Mouse (Mus musculus) intestine, embryonic 16.5 days (tissue): ENCODE measurements around the gene Cfap299. TPM values are rescaled to one million over a fixed set of nuclear protein-coding genes. Genes with fewer than 3 reads are reported as not detected.
"Not testable (repeated sequence)": the region's sequence is repeated elsewhere in the genome, so short reads cannot be mapped to it uniquely, and the experiment has no call there.

ENCODE experiments used
- ATAC-seq: fragments of 200-750 bp; cut with Nextera tagmentation; 2 replicates; pipeline ENCODE4 v1.8.0; 2017; ENCODE audit warnings: moderate TSS enrichment, moderate library complexity
- H3K27ac ChIP-seq: fragments of 300-500 bp; sonication (generic); 2 replicates; pipeline ENCODE4 v1.5.1; 2014; ENCODE audit warnings: mild to moderate bottlenecking, low read length
- H3K27me3 ChIP-seq: fragments of 300-500 bp; sonication (generic); replicated peaks from 2 replicates; pipeline ENCODE4 v1.6.1; 2014; ENCODE audit warnings: low read length, control low read depth, mixed read lengths; ENCODE audit not compliant: control insufficient read depth, insufficient read depth
- H3K36me3 ChIP-seq: fragments of 300-500 bp; sonication (generic); 2 replicates; pipeline ENCODE4 v1.6.1; 2014; ENCODE audit warnings: low read length, control low read depth; ENCODE audit not compliant: control insufficient read depth, insufficient read depth
- H3K4me1 ChIP-seq: fragments of 300-500 bp; sonication (generic); 2 replicates; pipeline ENCODE4 v1.6.1; 2014; ENCODE audit warnings: low read length, control low read depth, mixed read lengths; ENCODE audit not compliant: control insufficient read depth, insufficient read depth
- H3K4me2 ChIP-seq: fragments of 300-500 bp; sonication (generic); 2 replicates; pipeline ENCODE4 v1.6.1; 2014; ENCODE audit warnings: low read depth, low read length, control low read depth
- H3K4me3 ChIP-seq: fragments of 300-500 bp; sonication (generic); 2 replicates; pipeline ENCODE4 v1.5.1; 2014; ENCODE audit warnings: mild to moderate bottlenecking, low read length
- H3K9ac ChIP-seq: fragments of 300-500 bp; sonication (generic); 2 replicates; pipeline ENCODE4 v1.6.1; 2014; ENCODE audit warnings: low read depth, low read length
- H3K9me3 ChIP-seq: fragments of 300-500 bp; sonication (generic); 2 replicates; pipeline ENCODE4 v1.6.1; 2016; ENCODE audit warnings: low read length, control low read depth; ENCODE audit not compliant: control insufficient read depth
- WGBS: fragments of 180-500 bp; shearing (Covaris S2); extraction: QIAGEN DNeasy Blood & Tissue Kit; methylation state at CpG from one replicate; pipeline ENCODE4 v1.1.7; 2014; 5-methylcytosine and 5-hydroxymethylcytosine counted together
- polyA plus RNA-seq: library from polyadenylated mRNA; unstranded; fragments of >200 nt; fragmentation: Nextera tagmentation; extraction: Ambion mirVana; gene quantifications from 2 replicates; pipeline ENCODE4 v1.2.1, GENCODE M21; 2015

The Cfap299 gene
- polyA plus RNA-seq, 1 experiment from 2014 or later = 0.49 TPM

DNA sequence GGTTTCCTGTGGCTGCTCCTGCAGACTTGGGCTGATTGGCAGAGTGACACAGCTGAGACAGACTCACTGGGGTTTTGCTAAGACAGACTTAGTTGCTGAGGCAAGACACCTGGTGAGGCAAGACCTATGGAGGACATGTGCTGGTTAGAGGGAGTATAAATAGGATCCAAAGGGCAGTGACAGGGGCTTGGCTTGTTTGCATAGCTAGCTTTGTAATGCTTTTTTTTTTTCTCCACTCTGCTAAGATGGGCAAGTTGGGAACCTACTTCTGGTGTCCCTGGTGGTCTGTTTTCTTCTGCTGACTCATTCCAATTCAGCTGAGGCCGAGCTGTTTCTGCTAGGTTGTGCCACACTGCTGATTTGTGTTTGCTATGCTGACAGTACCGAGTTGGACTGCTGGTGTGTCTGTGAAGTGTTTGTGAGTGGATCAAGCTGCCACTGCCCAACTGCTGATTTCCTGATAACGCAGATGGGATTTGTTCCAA lies 240.0 kb downstream of the Cfap299 start:
- WGBS = 27% methylated on average over 3 of the region's 3 CpGs

DNA sequence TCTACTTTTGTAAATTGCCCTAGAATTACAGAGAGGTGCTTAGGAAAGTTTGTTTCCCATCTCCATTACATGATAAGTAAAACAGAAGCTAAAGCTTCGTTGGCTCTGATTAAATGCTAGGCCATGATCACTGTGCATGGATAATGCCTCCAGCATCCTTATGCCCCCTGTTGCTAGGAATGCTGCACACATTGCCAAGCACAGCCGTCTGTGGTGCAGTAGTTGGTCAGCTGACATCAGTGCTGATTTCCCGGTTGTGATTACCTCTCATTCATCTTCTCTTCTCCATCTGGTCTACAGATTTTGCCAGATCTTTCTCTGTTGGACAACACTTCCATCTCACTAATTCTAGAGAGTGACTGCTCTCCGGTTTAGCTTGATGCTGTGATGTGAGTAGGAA lies 243.3 kb downstream of the Cfap299 start:
- no peak overlapping the region for H3K4me2 ChIP-seq
- 65% methylated on average over 4 of the region's 4 CpGs for WGBS

More for the DNA sequence above, 240.0 kb downstream of the Cfap299 start:
- peak overlapping the region; percentile 37; the same call in 1 of the 2 replicates for H3K27ac ChIP-seq
- peaks cover 10% of the 10 kb centered on the region for H3K4me1 ChIP-seq
- H3K4me3 ChIP-seq = no peak overlapping the region
- 0 out of 2 replicates have a peak overlapping the region, but pooled peaks have one; percentile 2 for H3K4me2 ChIP-seq
- H3K27me3 ChIP-seq = no peaks in the 10 kb centered on the region
- ATAC-seq = peak; percentile 98
- no peak overlapping the region for H3K9ac ChIP-seq
- H3K36me3 ChIP-seq = no peaks in the 10 kb centered on the region
- H3K9me3 ChIP-seq = no peaks in the 10 kb centered on the region

DNA sequence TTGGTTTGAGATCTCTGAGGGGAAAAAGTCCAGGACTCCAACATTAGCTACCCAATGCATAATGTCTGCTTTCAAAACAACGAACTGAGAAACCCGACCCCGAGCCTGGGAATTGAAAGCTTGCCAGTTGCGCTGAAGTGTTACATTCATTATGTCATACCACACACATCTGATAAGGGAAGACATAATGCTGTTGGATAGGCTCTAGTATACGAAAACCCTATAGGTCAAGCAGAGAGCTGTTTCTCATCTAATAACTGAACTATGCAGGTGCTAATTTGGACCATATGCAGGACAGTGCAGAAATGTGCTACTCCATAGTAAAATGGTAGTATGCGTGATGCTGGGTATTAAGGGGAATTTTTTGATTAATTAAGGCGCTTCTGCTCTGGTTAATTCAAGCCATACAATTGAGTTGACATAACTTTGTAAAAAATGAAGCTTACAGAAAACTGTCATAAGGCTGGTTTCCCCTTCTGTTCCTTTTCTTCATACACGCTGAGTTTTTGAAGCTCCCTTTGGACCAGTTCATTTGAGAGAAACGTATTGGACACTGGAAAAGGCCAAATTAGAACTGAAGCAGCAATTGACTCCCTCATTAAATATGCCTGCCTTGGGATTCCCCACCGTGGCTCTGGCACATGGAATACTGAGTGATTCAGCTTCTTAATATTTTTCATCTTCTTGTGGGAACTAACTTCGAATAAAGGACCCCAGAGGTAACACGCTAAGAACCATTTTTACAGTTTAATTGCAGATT lies 245.8 kb downstream of the Cfap299 start:
- Histone ChIP-seq H3K9ac (no peak overlapping the region), H3K36me3 (no peaks in the 10 kb centered on the region), H3K4me1 (no peaks in the 10 kb centered on the region), H3K9me3 (no peaks in the 10 kb centered on the region), H3K4me3 (no peak overlapping the region), H3K4me2 (no peak overlapping the region), H3K27me3 (no peaks in the 10 kb centered on the region), H3K27ac (no peak overlapping the region)
- 57% methylated on average over 12 of the region's 12 CpGs for WGBS
- ATAC-seq = no peak

More for the DNA sequence above, 243.3 kb downstream of the Cfap299 start:
- H3K27ac ChIP-seq = no peak overlapping the region
- peaks cover 10% of the 10 kb centered on the region for H3K4me1 ChIP-seq
- no peak overlapping the region for H3K4me3 ChIP-seq
- H3K36me3 ChIP-seq = no peaks in the 10 kb centered on the region
- no peak for ATAC-seq
- H3K9ac ChIP-seq = no peak overlapping the region
- no peaks in the 10 kb centered on the region for H3K9me3 ChIP-seq
- H3K27me3 ChIP-seq = no peaks in the 10 kb centered on the region

DNA sequence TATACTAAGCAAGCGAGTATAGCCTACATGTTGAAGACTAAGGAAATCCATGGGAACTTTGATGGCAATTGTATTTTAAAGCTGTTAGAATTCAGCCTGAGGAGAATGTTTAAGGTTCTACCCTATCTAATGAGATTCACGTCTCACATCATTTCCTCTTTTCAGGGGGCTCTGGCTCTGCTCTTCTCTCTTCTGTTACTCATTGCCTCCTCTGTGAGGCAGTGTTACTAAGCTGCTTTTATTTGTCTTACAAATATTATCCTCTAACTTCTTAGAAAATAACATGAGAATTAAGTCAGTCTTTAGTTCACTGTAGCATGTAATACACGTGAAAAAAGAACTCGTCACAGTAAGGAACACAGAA lies 246.3 kb downstream of the Cfap299 start:
- H3K9me3 ChIP-seq = no peaks in the 10 kb centered on the region
- no peaks in the 10 kb centered on the region for H3K36me3 ChIP-seq
- H3K9ac ChIP-seq = no peak overlapping the region
- H3K27ac ChIP-seq = no peak overlapping the region
- H3K27me3 ChIP-seq = no peaks in the 10 kb centered on the region
- no peaks in the 10 kb centered on the region for H3K4me1 ChIP-seq
- 68% methylated on average over 4 of the region's 4 CpGs for WGBS
- H3K4me2 ChIP-seq = no peak overlapping the region
- no peak overlapping the region for H3K4me3 ChIP-seq
- ATAC-seq = no peak

DNA sequence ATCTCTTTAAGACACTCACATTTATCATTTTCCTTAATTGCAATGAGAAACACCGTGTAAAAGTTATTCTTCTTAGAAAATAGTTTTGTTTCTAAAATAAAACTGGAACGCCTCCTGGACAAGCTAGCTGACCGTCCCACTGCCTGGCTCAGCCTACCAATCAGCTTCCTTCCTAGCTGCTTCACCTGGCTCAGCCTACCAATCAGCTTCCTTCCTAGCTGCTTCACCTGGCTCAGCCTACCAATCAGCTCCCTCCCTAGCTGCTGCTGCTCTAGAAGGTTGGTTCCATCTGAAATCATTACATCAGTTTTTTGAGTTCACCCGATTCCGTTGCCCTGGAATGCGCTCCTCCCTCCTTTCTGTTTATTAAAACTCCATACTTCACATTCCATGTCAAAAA lies 247.4 kb downstream of the Cfap299 start:
- not testable (repeated sequence) for H3K27me3 ChIP-seq, H3K9ac ChIP-seq, H3K4me2 ChIP-seq, H3K4me1 ChIP-seq, ATAC-seq, H3K9me3 ChIP-seq, H3K4me3 ChIP-seq, H3K27ac ChIP-seq, H3K36me3 ChIP-seq
- WGBS = 59% methylated on average over 6 of the region's 6 CpGs

DNA sequence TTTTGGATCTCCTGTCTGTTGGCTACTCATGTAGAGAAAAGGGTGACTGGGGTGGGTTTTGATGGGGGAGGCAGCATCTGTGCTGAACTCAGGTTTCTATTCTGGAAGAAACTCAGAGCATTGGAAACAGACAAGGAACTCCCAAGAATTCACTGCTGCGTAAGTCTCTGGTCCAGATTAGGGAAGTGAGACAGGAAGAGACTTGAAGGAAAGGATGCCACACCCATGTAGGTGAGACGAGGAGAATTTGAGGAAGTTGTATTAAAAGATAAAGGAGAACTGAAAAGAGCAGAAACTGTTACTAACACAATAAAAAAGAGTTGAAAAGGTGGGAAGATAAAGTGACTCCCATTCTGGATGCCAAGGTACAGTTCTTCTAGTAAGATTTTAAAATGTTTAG lies 249.3 kb downstream of the Cfap299 start:
- H3K9me3 ChIP-seq = no peaks in the 10 kb centered on the region
- H3K36me3 ChIP-seq = no peaks in the 10 kb centered on the region
- no peak overlapping the region for H3K9ac ChIP-seq
- H3K4me1 ChIP-seq = no peaks in the 10 kb centered on the region
- no peak overlapping the region for H3K27ac ChIP-seq
- no peaks in the 10 kb centered on the region for H3K27me3 ChIP-seq
- H3K4me3 ChIP-seq = no peak overlapping the region
- ATAC-seq = no peak
- no peak overlapping the region for H3K4me2 ChIP-seq
- WGBS = 69% methylated on average over 2 of the region's 2 CpGs

DNA sequence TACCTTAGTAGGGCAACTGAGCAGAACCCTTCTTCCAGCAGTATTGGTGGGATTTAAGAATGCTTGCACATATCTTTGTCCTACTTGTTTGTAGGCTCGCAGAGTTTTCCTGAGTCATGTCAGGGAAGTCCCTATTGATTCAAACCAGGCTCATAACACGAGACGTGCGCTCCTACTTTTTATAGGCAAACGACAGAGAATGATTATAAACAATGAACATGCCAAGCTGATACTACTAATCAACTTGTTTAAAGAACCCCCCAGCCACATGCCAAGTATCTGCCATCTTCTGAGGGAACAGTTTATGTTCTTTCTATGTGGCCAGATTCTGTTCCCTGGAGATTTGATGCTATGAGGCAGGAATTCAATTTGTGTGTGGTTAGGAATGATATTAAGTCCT lies 251.7 kb downstream of the Cfap299 start:
- WGBS = 35% methylated on average over 5 of the region's 5 CpGs
- ATAC-seq = no peak
- no peaks in the 10 kb centered on the region for H3K4me1 ChIP-seq
- H3K36me3 ChIP-seq = no peaks in the 10 kb centered on the region
- H3K27ac ChIP-seq = no peak overlapping the region
- no peak overlapping the region for H3K9ac ChIP-seq
- no peak overlapping the region for H3K4me3 ChIP-seq
- no peaks in the 10 kb centered on the region for H3K9me3 ChIP-seq
- no peak overlapping the region for H3K4me2 ChIP-seq
- H3K27me3 ChIP-seq = no peaks in the 10 kb centered on the region

DNA sequence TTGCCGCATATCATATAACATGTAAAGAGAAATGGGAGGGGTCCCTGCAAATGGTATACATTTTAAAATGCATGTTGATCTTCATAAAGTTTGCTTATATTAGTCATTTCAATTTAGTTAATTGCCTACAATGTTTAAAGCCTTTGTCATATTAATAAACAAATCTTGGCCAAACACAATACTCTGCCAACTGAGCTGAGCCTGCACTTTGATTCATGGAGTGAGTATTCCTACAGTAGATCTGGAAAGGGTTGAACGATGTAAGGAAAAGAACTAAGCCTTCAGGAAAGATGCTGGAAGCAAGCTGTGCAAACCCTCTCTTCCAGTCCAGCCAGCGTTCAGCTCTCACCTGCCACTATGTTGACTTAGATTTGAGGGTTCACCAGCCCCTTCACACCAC lies 252.9 kb downstream of the Cfap299 start:
- Histone ChIP-seq H3K9me3 (no peaks in the 10 kb centered on the region), H3K36me3 (no peaks in the 10 kb centered on the region), H3K27ac (peak overlapping the region; percentile 37; the same call in 1 of the 2 replicates), H3K27me3 (no peaks in the 10 kb centered on the region), H3K4me2 (no peak overlapping the region), H3K9ac (no peak overlapping the region), H3K4me3 (no peak overlapping the region), H3K4me1 (no peaks in the 10 kb centered on the region)
- ATAC-seq = no peak
- WGBS = 59% methylated on average over 3 of the region's 3 CpGs

DNA sequence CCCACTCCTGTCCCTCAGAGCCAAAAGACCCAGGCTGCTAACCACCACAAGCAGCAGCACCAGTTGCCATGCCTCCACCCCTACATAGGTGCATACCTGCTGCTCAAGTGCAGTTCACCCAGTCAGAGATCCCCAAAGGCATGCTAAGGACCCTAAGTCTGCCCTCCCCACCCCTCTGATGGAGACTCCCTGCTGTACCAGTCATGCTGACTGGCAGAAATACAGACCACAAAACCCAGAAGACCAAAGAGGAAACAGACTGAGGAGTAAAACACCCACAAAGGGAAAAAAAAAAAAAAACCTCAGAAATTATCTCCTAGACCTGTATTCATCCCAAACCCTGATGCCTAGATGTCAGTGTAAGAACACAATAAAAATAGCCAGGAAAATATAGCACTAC lies 256.8 kb downstream of the Cfap299 start:
- no peak overlapping the region for H3K27ac ChIP-seq
- H3K4me3 ChIP-seq = no peak overlapping the region
- H3K27me3 ChIP-seq = no peaks in the 10 kb centered on the region
- no peak for ATAC-seq
- H3K4me1 ChIP-seq = no peaks in the 10 kb centered on the region
- no peaks in the 10 kb centered on the region for H3K36me3 ChIP-seq
- H3K9me3 ChIP-seq = no peaks in the 10 kb centered on the region
- H3K9ac ChIP-seq = no peak overlapping the region
- H3K4me2 ChIP-seq = no peak overlapping the region

DNA sequence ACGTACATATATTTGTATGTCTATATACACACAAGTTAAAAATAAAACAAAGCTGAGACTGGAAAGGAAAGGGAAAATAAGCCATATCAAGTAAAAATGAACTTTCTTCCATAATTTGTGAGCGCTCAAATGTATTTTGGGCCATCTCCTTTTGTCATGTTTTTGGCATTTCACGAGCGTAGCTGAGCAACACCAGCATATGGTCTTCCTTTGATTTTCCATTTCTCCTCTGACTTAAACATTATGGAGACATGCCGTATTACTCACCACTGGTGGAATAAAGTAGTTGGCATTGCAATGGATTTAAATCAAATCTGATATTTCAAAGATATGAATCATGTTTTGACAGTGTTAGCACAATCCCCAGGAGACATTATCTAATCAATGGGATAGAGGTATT lies 284.4 kb downstream of the Cfap299 start:
- Histone ChIP-seq H3K27me3 (no peaks in the 10 kb centered on the region), H3K4me3 (no peak overlapping the region), H3K4me2 (no peak overlapping the region), H3K36me3 (no peaks in the 10 kb centered on the region), H3K27ac (no peak overlapping the region), H3K9ac (no peak overlapping the region), H3K9me3 (no peaks in the 10 kb centered on the region), H3K4me1 (no peaks in the 10 kb centered on the region)
- ATAC-seq = no peak
- WGBS = 89% methylated on average over 5 of the region's 5 CpGs
